ENCODE assay signal across 8 mouse cellular contexts in the genomic region with DNA sequence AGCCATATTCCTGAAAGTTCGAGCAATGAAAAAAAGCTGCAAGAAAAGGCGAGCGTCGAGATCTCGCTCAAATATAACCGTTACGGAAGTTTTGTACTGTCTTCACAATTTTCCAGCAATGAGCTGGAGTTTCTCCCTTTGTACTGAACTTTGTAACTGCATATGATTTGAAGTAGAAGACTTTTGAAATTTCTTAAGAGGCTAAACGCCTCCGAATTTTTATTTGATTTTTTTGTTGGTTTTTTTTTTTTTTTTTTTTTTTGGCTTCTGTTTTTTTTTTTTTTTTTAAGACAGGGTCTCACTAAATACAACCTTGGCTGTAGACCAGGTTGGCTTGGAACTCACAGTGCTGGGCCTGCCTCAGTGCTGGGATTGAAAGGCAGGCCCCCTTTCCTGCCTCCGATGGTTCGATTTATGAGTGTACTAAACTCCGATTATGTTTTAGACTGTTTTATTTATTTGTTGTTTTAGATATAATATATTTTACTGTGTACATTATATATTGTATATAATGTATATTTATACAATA. TPM values are rescaled to one million over a fixed set of nuclear protein-coding genes. Genes with fewer than 3 reads are reported as not detected.
DNase-seq lines count a peak whose midpoint lies in the region; ATAC-seq lines count a peak whose summit lies in the region.

No protein-coding gene starts in this region.

- H3K27ac ChIP-seq in heart, embryonic 10.5 days: peak overlapping the region; percentile 98
- peak overlapping the region; percentile 83; the same call in 1 of the 2 replicates for H3K27ac ChIP-seq in forebrain, embryonic 12.5 days
- H3K27ac ChIP-seq in liver, embryonic 13.5 days: peak overlapping the region; percentile 93

- peak overlapping the region; percentile 87 for H3K4me2 ChIP-seq in forebrain, embryonic 12.5 days
- peak overlapping the region; percentile 79 for H3K4me2 ChIP-seq in liver, embryonic 13.5 days

- H3K4me3 ChIP-seq in heart, embryonic 10.5 days: peak overlapping the region; percentile 100
- peak overlapping the region; percentile 92 for H3K4me3 ChIP-seq in forebrain, embryonic 12.5 days (replicated peaks)
- H3K4me3 ChIP-seq in liver, embryonic 13.5 days (replicated peaks): peak overlapping the region; percentile 97

- intact Hi-C loops in heart, postnatal 36 days (cut with DNase I): loop anchor here (2.0 kb wide), 1 partner anchor 21 kb away; a partner anchor contains a TSS

- H3K27me3 ChIP-seq in heart, embryonic 10.5 days (ENCODE audit: insufficient read depth, poor library complexity, severe bottlenecking): no peaks in the 10 kb centered on the region
- 0 out of 2 replicates have a peak, but pooled peaks cover 3% of the 10 kb centered on the region for H3K27me3 ChIP-seq in forebrain, embryonic 12.5 days
- H3K27me3 ChIP-seq in liver, embryonic 13.5 days: no peaks in the 10 kb centered on the region

- H3K4me1 ChIP-seq in heart, embryonic 10.5 days: peaks cover 11% of the 10 kb centered on the region
- peaks cover 12% of the 10 kb centered on the region for H3K4me1 ChIP-seq in forebrain, embryonic 12.5 days
- peaks cover 16% of the 10 kb centered on the region for H3K4me1 ChIP-seq in liver, embryonic 13.5 days (replicated peaks)

- WGBS in heart, embryonic 10.5 days: 29% methylated on average over 12 of the region's 12 CpGs
- WGBS in forebrain, embryonic 12.5 days: 30% methylated on average over 12 of the region's 12 CpGs
- WGBS in liver, embryonic 13.5 days (ENCODE audit: insufficient replicate concordance): 26% methylated on average over 12 of the region's 12 CpGs

- no peak for DNase-seq in heart, embryonic 10.5 days (ENCODE audit: low spot score)
- no peak for DNase-seq in heart, postnatal 36 days
- peak; percentile 39 for DNase-seq in 3T3-L1 (ENCODE audit: low read depth, low spot score)
- DNase-seq in liver, embryonic 13.5 days: no peak
- DNase-seq in urinary bladder, postnatal 14 days (ENCODE audit: low spot score): no peak
- DNase-seq in adrenal gland, postnatal 4 days (ENCODE audit: low spot score in 2 of 2): no peak
- no peak for DNase-seq in thymus, postnatal 10 days (ENCODE audit: low spot score in 2 of 2)

- H3K36me3 ChIP-seq in heart, embryonic 10.5 days: peaks cover 27% of the 10 kb centered on the region
- H3K36me3 ChIP-seq in forebrain, embryonic 12.5 days (replicated peaks): peaks cover 17% of the 10 kb centered on the region
- H3K36me3 ChIP-seq in liver, embryonic 13.5 days: peaks cover 23% of the 10 kb centered on the region

- peak overlapping the region; percentile 96 for H3K9ac ChIP-seq in forebrain, embryonic 12.5 days
- H3K9ac ChIP-seq in liver, embryonic 13.5 days: peak overlapping the region; percentile 96

- H3K9me3 ChIP-seq in heart, embryonic 10.5 days: no peaks in the 10 kb centered on the region
- no peaks in the 10 kb centered on the region for H3K9me3 ChIP-seq in forebrain, embryonic 12.5 days
- no peaks in the 10 kb centered on the region for H3K9me3 ChIP-seq in liver, embryonic 13.5 days (replicated peaks)

- ATAC-seq in forebrain, embryonic 12.5 days (ENCODE audit: low FRiP score): no peak
- no peak for ATAC-seq in liver, embryonic 13.5 days (ENCODE audit: low read depth)

RNA-seq across cellular contexts. Expression of a gene that starts 0.4 kb away (rescaled TPM):
- polyA plus RNA-seq in heart, embryonic 10.5 days (2016; fragmentation: Nextera tagmentation; extraction: Ambion mirVana): 43.0 and 49.6 TPM in 2 replicates
- total RNA-seq in heart, postnatal 36 days (2021): 10 to 100 TPM; 60.4 to 62.2 TPM
- polyA plus RNA-seq in forebrain, embryonic 12.5 days (2016; fragmentation: Nextera tagmentation; extraction: Ambion mirVana): 49.2 and 50.8 TPM in 2 replicates
- polyA plus RNA-seq in liver, embryonic 13.5 days (2015; fragmentation: Nextera tagmentation; extraction: Ambion mirVana): 22.3 and 26.8 TPM in 2 replicates
- 10 to 100 TPM; 76.3 to 77.5 TPM for total RNA-seq in adrenal gland, postnatal 4 days (2021)

RNA-seq across cellular contexts. Expression of a gene that starts 4.5 kb away (rescaled TPM):
- not detected in 2 replicates for polyA plus RNA-seq in heart, embryonic 10.5 days (2016; fragmentation: Nextera tagmentation; extraction: Ambion mirVana)
- total RNA-seq in heart, postnatal 36 days (2021): 1 to 10 TPM in 1 of 2 experiments, under 1 TPM in 1; 0.35 to 1.2 TPM
- polyA plus RNA-seq in forebrain, embryonic 12.5 days (2016; fragmentation: Nextera tagmentation; extraction: Ambion mirVana): 0.18 TPM in 1 of 2 replicates, not detected in the other
- not detected in 2 replicates for polyA plus RNA-seq in liver, embryonic 13.5 days (2015; fragmentation: Nextera tagmentation; extraction: Ambion mirVana)
- total RNA-seq in adrenal gland, postnatal 4 days (2021): 10 to 100 TPM in 1 of 2 experiments, 1 to 10 TPM in 1; 7.1 to 10.2 TPM

RNA-seq across cellular contexts. Expression of a gene that starts 15.4 kb away (rescaled TPM):
- polyA plus RNA-seq in heart, embryonic 10.5 days (2016; fragmentation: Nextera tagmentation; extraction: Ambion mirVana): 0.44 TPM in 1 of 2 replicates, not detected in the other
- under 1 TPM in 1 of 2 experiments, not detected in 1; 0.75 TPM for total RNA-seq in heart, postnatal 36 days (2021)
- 0.17 and 0.38 TPM in 2 replicates for polyA plus RNA-seq in forebrain, embryonic 12.5 days (2016; fragmentation: Nextera tagmentation; extraction: Ambion mirVana)
- 0.12 TPM in 1 of 2 replicates, not detected in the other for polyA plus RNA-seq in liver, embryonic 13.5 days (2015; fragmentation: Nextera tagmentation; extraction: Ambion mirVana)
- total RNA-seq in adrenal gland, postnatal 4 days (2021): under 1 TPM in 1 of 2 experiments, not detected in 1; 0.25 TPM

RNA-seq across cellular contexts. Expression of a gene that starts 19.9 kb away (rescaled TPM):
- 16.7 and 17.6 TPM in 2 replicates for polyA plus RNA-seq in heart, embryonic 10.5 days (2016; fragmentation: Nextera tagmentation; extraction: Ambion mirVana)
- 10 to 100 TPM; 54.1 to 61.4 TPM for total RNA-seq in heart, postnatal 36 days (2021)
- polyA plus RNA-seq in forebrain, embryonic 12.5 days (2016; fragmentation: Nextera tagmentation; extraction: Ambion mirVana): 8.6 and 10.9 TPM in 2 replicates
- polyA plus RNA-seq in liver, embryonic 13.5 days (2015; fragmentation: Nextera tagmentation; extraction: Ambion mirVana): 8.4 and 9.5 TPM in 2 replicates
- 10 to 100 TPM; 34.6 to 43.3 TPM for total RNA-seq in adrenal gland, postnatal 4 days (2021)

RNA-seq across cellular contexts. Expression of a gene that starts 20.0 kb away (rescaled TPM):
- polyA plus RNA-seq in heart, embryonic 10.5 days (2016; fragmentation: Nextera tagmentation; extraction: Ambion mirVana): 27.0 and 36.1 TPM in 2 replicates
- 1 to 10 TPM; 5.9 to 6.4 TPM for total RNA-seq in heart, postnatal 36 days (2021)
- 34.5 and 35.4 TPM in 2 replicates for polyA plus RNA-seq in forebrain, embryonic 12.5 days (2016; fragmentation: Nextera tagmentation; extraction: Ambion mirVana)
- polyA plus RNA-seq in liver, embryonic 13.5 days (2015; fragmentation: Nextera tagmentation; extraction: Ambion mirVana): 20.2 and 23.1 TPM in 2 replicates
- 10 to 100 TPM; 19.0 to 21.4 TPM for total RNA-seq in adrenal gland, postnatal 4 days (2021)
